Mouse (Mus musculus) natural killer cell, adult 2 months (primary cell): ENCODE measurements around the gene Ehd1.
A peak's percentile ranks its signal among the peaks of the same experiment; 100 is the strongest.

Experiments used
- DNase-seq, 2 experiments: peaks; one replicate each; pipeline ENCODE4 v3.0.0; 2022; ENCODE audit warnings: low spot score in 2 of 2

Gene Ehd1

DNA sequence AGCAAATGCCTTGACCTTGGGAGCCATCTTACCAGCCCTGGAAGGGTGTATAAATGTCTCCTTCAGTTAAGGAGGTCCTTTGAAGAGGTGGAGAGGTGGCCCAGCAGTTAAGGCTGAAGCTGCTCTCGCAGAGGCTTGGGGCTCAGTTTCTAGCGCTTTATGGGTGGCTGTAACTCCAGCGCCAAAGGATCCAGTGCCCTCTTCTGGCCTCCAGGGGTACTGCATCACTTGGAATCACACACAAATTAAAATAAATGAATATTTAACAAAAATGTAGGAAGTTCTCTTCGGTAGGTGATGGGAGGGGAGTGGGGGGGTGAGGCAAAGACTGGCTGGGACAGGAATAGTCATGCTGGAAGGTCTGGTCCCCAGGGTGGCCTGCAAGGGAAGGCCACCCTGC, 15.6 kb upstream of the Ehd1 start:
- DNase-seq = no peak

DNA sequence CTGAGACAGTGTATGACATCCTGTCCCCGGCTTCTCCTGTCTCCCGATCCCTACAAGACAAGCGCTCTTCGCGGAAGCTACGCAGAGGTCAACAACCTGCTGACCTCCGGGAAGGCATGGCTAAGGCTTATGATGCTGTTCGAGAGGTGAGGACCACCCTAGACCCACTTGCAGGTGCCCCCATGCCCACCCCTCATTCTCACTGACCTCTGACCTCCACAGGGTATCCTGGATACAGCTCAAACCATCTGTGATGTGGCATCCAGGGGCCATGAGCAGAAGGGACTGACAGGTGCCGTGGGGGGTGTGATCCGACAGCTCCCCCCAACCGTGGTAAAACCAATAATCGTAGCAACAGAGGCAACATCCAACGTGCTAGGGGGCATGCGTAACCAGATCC, 15.1 kb upstream of the Ehd1 start:
- DNase-seq = no peak

DNA sequence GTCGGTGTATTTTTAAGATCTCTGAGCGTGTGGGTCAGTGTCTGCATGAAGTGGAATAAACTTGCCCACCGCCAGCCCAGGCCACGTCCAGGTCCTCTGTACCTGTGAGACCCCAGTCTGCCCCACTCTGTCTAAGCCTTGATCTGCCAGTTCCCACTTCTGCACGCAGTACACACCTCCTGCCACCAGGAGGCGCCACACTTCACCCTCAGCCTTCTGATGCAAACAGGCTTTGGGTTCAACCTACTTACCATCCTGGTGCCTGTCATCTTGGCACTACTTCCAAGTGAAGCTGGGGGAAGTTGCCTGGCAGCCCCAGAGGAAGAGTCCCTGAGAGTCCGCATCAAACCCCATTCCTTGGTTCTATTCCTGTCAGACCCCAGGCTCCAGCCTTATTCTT, 14.3 kb upstream of the Ehd1 start:
- peak; percentile 69 to 79 for DNase-seq

DNA sequence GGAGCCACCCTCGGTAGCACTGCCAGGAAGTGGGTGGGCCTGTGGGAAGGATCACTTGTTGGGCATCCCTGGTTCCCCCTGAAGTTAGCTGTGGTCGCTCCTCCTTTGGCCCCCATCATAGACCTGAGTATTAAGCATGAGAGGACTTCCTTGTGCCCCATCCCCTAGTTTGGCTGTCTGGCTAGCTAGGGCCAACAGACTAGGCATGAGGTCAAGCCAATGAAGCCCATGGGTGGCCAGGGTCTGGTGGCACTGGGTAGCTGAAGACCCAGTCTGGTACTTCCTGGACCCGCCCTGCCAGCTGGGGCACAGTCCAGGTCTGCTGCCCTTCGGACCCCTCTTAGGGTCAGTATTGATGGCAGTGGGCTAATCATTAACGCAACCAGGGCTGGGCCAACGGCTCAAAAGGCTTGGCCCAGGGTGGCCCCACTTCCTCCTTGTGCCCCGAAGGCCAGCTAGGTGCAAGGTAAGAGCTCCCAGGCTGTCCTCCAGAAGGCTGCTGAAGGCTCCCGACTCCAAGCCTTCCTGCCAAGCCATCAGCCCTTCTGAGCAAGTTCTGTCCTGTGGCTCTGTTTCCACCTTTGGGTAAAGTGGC, 13.6 kb upstream of the Ehd1 start:
- no peak for DNase-seq

DNA sequence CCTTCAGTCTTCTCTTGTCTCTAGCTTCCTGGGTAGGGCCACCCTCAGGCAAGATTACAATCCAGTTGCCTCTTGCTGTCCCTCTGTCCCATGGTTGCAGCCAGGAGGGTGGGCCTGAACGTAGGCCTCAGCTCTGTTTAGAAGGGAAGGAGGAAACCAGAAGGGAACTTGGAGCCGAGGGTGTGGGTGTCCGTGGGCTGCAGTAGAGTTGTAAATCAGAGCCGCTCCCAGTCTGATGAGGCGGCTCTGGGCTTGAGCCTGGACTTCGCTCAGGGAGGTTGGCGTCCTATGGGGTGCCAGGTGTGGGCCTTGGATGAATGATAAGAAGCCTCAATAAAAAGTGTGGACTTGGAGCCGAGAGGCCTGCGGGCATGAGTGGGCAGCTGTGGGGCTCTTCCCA, 12.3 kb upstream of the Ehd1 start:
- no peak for DNase-seq

DNA sequence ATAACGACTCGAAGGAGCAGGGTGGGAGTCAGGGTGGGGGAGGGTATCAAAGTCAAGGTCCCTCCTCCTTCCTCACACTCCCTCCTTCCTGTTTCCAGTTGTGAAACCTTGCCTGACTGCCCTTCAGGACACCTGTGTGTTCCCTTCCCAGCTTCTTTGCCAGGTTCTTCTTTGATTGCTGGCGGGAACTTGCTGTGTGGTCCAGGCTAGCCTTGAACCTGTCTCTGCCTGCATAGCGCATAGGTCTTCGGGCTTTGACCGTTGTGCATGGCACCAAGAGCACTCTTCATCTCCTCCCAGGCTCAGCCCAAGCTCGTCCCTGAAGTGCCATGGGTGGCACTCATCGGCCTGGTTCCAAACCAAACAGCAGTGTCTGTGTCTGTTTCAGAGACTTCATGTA, 11.6 kb upstream of the Ehd1 start:
- no peak for DNase-seq

DNA sequence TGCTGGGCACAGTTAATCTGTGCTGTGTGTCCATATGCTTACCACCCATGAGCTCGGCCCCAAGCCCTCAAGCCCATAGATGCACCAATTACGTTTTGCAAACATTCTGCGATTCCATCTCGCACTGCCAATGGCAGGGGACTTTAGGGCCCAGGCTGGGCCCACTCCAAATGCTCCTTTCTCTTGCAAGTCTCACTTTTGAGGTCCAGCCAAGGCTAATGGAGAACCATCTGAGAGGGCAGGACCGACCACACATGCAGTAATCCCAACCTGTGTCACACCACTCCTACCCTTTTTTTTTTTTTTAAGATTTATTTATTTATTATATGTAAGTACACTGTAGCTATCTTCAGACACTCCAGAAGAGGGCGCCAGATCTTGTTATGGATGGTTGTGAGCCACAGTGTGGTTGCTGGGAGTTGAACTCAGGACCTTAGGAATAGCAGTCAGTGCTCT, 10.8 kb upstream of the Ehd1 start:
- DNase-seq = no peak

DNA sequence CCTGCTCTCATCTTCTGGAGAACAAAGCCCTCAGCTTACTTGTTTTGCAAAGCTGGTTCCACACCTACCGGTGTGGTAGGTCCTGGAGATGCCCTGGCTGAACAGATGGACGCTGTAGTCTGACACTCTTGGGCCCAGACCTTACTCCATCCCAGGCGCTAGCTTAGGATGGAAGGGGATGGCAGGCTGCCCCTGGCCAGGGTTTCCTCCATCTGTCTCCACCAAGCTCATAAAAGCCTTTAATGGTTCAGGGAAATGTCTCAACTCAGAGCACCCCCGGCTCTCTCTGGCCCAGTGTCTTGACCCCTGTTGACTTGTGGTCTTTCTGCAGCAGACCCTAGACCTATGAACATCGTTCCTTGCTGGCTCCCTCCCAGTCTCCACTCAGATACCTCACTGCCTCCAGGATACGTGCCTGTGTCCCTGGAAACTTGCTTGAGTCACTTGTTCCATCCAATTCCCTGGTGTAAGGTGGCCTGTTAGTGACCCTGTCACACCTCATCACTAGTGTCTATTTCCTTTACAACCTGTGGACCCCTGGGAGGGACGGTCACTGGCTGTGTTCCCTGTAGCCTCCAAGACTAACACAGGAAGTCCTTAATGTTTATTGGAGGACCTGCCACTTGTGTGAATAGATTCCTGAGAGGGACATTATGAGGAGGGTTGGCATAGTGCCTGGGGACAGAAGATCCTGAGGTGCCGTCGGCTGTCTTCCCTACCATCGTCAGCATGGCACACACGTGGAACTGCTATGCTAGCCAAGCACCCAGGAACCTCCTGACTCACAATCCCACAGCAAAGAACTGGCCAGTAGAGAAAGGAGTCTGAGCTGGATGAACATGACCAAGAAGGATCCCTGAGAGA, 9.0 kb upstream of the Ehd1 start:
- DNase-seq = no peak

DNA sequence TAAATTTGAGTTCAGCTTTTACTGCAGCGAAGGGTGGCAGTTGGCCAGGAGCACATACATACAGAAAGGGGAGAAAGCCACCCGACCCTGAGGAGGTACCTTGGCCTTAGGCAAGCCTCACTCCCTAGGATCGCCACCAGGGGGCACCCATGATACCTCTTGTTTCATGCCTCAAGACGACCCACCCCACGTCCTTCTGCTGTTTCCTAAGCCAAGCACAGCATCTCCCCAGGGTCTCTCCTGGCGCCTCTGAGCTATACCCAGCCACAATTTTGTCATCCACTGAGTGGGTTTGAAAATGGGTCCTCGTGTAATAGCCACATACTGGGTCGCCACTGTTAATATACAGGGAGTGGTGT, 8.4 kb upstream of the Ehd1 start:
- DNase-seq = peak; percentile 80 to 89

DNA sequence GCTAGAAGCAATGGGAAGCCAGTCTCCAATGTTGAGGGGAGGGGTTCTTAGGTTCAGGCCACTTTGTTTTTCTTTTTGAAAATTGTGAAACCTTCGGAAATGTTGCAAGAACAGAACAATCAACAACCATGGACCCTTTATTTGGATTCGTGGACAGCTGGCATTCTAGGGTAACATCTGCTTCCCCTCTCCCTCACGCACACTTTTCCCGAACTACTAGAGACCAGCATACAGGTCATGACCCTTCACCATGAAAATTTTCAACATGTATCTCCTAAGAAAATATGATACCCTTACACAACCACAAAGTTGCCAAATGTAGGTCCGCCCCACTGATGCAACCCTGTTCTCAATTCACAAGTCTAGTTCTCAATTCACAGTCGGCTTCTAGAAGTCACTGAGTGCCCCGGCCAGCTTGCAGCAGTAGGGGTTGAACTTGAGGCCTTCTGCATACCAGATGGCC, 7.8 kb upstream of the Ehd1 start:
- no peak for DNase-seq

DNA sequence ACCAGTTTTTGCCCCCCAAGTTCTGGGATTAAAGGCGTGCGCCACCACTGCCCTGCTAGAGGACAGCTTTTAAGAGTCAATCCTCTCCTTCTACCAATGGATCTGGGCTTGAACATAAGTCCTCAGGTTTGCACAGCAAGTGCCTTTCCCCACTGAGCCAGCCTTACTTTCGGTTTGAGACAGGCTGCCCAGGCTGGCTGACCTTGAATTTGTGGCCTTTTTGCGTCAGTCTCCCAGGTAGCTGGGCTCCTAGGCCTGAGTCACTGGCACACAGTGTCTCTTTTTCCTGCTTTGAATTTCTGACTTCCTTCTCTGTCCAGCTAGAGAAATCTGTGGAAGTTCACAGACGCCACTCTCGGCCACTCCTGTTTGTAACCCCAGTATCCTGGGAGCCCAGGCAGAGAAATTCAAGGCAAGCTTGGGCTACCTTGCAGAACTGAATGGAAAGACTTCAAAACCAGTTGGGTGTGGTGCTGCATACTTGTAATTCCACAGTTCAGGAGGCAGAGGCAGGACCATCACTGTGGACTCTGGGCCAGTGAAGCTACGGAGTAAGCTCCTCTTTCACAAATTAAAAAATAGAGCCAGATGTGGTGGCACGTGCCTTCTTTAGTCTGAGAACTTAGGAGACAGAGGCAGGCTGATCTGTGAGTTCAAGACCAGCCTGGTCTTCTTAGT, 6.6 kb upstream of the Ehd1 start:
- DNase-seq = no peak

DNA sequence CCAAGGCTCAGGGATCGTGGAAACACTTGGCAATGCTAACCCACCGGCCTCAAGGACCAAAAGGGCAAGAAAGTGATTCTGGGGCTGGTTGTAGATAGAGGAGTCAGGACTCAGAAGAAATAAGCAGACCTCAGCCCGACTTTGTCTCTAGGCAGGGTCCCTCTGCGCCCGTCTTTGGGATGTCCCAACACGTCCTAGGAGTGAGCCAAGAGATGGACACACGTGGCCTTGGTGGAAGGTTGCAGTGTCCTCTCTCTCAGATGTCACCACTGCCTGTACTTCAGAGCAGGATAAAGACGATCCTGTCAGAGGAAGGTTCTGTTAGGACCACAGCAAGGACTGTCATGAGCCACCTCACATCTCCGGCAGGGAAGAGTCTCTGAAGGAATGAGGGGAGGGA, 5.9 kb upstream of the Ehd1 start:
- DNase-seq = no peak

DNA sequence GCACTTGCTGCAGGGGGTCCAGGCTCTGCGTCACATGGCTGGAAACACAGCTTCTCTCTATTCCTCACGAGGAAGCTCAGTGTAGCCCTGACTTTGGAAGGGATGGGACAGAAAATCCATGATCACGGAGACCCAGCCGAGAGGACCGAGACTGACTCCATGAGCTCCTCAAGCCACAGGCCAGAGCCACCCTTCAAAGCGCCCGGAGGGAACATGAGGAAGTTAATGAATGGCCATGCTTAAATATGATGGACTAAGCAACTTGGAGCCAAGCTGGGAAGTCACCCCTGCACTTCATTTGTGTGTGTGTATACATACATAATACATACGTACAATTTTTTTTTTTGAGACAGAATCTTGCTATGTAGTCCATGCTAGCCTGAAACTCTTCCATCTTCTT, 5.3 kb upstream of the Ehd1 start:
- no peak for DNase-seq

DNA sequence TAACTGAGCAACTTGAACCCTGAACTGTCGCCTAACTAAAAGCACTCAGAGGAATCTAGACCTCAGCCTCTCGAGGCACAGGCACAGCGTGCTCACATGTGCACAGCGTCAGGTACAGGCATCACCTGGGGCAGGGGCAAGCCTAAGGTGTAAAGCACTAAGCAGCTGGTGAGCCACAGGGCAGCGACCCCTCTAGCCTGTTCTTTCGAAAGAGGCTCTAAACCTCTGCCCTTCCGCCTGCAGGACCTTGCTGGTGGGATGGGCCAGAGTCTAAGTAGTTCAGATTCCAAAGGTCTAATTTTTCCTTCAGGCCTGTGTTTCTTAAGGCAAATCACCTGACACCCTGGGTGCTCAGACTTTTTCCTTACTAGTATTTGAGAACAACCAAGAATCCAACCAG, 4.5 kb upstream of the Ehd1 start:
- DNase-seq = no peak

DNA sequence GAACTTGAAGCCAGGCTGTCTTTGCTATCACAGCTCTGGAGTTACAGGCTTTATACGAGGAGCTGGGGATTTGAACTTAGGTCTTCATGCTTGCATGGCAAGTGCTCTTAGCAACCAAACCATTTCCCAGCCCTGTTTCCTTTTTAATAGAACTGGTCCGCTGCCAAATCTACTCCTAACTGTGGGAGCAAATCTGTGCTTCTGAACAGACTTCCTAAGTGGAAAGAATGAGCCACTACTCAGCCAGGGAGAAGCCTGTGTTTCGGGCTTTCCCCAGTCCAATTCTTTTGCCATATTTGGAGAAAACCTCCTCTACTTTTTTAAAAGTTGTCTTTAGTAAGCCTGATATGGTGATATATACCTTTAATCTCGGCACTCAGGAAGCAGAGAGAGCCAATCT, 3.8 kb upstream of the Ehd1 start:
- DNase-seq = no peak

DNA sequence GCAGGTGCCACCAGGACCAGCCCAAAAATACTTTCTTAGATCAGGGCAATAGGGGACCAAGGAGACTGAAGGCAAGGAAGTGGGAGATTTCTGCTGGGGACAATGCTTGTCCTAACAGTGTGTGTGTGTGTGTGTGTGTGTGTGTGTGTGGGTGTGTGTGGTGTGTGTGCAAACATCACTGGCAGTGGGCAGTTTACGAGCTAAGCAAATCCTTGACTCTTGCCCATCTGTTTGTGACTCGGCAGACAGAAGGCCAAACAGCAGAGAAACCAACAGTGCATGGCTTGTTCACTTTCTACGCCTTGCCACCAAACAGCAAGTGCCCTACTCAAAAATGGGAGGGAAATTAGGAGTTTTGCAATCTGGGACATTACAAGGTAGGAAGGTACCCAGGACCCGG, 2.9 kb upstream of the Ehd1 start:
- DNase-seq = no peak

DNA sequence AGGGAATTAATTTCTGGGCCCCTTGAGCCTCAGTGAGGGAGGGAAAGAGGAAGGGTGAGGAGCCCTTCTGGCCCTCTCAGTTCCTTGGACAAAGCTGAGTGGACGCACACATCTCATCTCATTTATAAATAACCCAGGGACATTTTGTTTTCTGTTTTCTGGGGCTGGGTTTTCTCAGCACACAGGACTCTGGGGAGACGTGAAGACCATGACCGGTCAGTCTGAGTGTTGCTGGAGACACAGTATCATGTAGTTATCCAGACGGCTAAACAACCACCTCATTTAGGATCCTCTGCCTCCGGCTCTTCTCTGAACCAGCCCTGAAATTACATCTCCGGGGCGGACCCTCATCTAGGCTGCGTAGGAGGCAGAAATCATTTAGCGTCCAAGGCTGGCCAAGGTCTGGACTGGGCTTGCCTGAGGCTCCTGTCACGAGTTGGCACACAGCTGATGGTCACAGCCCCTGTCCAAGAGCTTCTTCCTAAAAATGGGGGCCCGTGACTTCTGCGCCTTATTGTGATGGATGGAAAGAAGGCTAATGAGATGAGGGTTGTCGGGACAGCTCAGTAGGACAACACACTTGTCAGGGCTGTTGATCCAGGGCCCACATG, 2.4 kb upstream of the Ehd1 start:
- no peak for DNase-seq

DNA sequence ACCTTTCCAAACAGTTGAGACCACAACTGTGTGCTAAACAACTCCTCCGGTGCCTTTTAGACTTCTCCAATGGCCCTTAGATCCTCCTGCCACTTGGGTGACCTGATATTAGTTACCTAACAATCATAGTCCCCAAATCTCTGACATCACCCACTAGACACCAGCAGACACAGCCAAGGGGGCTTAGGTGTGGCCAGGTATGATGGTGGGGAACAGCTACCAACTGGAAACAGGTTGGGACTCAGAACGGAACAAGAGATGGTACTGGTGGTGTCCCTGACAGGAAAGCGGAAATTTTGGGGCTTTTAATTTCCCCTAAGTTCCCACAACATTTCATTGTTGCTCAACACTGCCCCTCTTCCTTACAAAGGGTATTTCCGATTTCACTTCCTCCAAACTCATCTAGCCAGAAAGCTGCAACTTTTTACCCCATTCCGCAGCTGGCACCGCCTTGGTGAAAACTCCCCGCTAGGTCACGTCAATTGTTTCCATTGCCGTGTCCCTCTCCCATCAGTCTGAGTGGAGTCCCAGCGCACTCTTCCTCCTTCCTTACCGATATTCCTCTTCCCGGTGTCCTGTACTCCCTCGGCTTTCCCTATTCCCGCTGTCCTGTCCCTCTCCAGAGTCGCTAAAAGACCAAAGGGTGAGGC, 660 bp upstream of the Ehd1 start:
- peak; percentile 65 to 77 for DNase-seq

DNA sequence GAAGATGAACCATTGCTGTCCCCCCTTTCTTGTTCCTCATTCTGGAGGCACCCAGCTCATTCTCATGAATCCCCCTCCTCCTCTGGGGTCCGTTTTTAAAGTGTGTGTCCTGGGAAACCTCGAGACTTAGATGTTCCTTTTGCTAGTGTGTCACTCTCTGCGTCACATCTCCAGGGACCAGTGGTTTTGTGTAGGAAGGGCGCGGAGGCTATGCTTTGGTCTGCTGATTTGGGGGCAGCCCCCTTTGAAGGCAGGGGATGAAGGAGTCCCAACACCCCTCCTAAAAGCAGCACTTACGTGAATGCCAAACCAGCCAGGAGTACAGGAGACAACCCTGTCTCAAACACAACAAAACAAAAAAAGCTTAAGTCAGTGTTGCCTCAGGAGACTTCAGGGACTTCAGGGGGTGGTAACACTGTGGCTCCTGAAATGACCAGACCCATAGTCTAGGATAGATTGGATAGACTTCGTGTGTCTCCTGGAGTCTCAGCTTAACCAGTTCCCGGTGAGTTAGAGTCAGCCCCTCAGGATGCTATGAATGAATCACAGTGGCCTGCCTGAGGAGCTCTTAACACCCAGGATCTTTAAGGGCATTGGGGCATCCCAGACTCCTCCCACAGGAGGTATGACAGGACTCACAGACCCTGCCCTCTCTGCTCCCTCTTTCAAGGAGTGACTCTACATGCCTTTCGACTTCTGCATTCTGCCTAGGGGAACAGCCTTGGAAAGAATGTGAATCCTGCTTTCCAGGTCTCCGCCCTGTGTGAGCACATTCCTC, 1.3 kb downstream of the Ehd1 start:
- DNase-seq = peak in 1 of 2 experiments; percentile 68

DNA sequence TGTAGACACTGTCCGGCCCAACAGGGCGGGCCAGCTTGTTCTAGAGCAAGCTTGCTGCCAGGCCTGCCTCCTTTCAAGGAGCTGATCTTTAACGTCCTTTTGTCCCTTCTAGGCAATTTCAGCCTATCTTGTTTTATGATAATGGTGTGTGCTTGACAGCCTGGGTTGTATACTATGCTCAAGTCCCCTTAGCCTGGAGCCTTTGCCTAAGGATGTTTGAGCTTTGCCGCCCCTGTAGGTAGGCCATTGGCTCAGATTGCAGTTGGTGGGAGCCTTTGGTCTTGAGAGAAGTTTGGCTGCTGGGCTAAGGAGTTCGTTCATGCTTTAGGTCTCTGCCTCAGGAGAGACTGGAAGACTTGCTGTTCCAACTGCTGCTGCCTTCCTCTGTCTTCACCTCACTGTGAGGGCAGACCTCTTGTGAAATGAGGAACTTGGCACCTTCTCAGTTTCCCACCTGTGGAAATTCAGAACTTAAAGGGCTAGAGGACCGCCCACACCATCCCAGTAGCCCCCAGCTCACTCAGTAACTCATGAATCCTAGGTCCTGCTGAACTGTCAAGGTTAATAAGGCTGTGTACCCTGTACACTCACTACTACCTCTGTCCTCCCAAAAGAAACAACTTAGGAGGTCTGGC, 2.0 kb downstream of the Ehd1 start:
- no peak for DNase-seq
